Mouse (Mus musculus) adrenal gland, postnatal 25 days (tissue): ENCODE measurements at regions not wholly inside any gene's neighbourhood (a gene's known extent, or its start where the extent isn't known, plus 50 kb on each side); places are given as distances from the start of the nearest gene placed in this dataset.

Experiments used
- DNase-seq: peaks from one replicate; pipeline ENCODE4 v3.0.0; 2021; ENCODE audit warnings: mixed read lengths

DNA sequence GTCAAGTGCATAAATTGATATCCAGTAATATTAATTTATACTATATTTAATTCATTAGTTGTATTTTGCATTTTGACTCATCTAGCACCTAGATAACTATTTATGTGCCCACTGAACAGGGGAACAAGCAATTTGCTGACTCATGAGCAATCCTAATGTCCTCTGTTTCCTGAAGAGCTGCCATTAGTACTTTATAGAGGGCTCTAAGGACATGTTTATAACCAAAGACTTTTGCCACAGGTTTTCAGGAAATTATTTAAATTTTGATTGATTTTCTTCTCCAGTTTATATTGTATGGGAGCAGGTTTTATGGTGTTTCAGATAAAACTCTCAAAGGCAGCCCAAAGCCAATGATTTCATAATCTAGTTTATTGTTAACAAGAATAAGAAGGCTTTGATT, 1018.4 kb downstream of the Car8 start:
- DNase-seq = no peak

GRCm38 (mm10) chr4:7215048-7216030, 1023.5 kb downstream of the Car8 start:
- no peak for DNase-seq

- DNase-seq = no peak
Measured at GRCm38 (mm10) chr4:7206987-7207386, 1031.9 kb downstream of the Car8 start.

- no peak for DNase-seq
Measured at GRCm38 (mm10) chr4:7201816-7202215, 1037.0 kb downstream of the Car8 start.

GRCm38 (mm10) chr4:7199941-7200340, 1038.9 kb downstream of the Car8 start:
- no peak for DNase-seq

GRCm38 (mm10) chr4:7199052-7199451, 1039.8 kb downstream of the Car8 start:
- DNase-seq = no peak

DNA sequence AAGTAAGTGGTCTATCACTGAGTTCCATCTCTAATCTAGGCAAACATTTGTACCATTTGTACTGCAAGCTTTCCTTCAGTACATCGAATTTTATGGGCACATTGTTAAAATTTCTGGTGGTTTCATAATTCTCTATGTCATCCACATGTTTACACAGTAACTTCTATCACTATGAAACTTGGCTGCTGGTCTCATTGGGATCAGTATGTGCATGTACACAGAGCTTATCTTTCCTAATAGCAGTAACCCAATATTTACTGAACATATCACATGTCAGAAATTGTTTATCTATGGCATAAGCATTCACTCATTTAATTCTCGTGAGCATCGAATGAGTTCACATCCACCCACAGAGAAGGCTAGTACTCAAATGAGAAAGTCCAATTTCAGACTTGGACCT, 1042.3 kb downstream of the Car8 start:
- DNase-seq = no peak

DNA sequence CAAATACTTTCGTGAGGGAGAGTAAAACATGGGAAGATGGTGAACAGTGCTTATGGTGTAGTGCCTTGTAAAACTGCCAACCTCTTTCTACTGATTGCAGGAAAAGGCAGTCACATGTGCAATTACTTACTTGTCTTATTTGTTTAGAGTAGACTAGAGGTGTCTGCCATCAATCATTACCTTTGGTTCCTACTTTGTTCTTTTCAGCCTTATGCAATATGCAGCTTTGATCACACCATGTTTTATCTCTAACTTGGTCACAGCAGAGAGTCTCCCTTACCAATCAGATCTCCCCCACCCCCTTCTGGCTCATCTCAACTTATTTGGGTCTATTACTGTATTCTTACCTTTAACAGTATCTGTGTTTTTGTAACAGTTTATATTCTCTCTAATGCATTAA, 1043.2 kb downstream of the Car8 start:
- DNase-seq = no peak

DNA sequence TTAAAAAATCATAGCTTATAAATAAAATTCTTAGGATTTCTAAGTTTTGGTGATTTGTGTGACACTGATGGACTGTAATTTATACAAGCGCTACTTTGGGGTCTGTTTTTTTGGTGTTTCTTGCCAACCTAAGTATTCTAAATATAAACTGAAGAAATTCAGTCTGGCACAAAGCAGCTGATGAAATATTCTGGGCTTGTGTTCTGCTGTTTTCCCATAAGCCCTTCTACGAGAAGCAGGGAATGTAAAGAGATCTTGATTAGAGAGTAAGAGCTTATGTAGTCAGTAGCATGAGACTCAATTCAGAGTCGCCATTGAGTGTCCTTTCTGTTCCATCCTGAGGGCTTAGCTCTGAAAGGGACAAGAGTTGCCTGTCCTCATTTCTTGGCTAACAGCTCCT, 1046.9 kb downstream of the Car8 start:
- no peak for DNase-seq

GRCm38 (mm10) chr4:7191228-7191627, 1047.6 kb downstream of the Car8 start:
- DNase-seq = no peak

GRCm38 (mm10) chr4:7175030-7175429, 1063.8 kb downstream of the Car8 start:
- DNase-seq = no peak

GRCm38 (mm10) chr4:7172528-7173306, 1066.1 kb downstream of the Car8 start:
- no peak for DNase-seq

DNA sequence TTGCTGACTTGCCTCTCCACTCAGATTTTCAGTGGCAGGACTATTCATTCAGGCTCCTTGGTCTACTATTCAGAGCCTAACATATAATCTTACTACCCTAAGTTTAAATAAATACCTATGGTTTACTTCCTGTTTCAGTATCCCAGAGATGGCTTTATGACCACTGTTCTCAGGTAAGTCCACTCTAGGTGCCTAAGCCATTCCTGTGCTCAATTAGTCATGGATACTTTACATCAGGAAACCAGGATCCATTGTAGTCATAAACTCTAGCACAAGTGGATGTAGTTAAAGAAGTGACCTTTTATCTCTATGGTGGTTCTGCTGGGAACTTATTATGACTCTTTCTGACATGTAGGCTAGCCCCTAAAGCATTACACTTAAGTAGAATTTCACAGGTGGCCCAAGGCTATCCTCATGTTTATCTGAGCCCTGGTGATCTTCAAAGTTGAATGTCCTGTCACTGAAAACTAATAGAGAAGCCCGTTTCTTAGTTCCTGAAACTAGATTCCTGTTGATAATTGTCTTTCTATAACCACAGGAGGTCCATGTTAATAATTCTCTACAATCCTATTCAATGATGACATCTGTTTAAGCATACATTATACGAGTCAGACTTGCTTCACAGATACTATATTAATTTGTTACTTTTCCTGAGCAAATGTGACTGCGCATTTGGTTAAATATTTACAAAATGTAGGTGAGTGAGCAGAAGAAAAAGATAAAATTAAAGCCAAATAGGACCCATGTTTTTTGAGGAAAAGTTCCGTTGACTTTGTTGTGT, 1067.0 kb downstream of the Car8 start:
- no peak for DNase-seq

GRCm38 (mm10) chr4:7161411-7161810, 1077.4 kb downstream of the Car8 start:
- DNase-seq = no peak

- DNase-seq = no peak
Measured at GRCm38 (mm10) chr4:7157883-7158282, 1081.0 kb downstream of the Car8 start.

GRCm38 (mm10) chr4:7154256-7154655, 1084.6 kb downstream of the Car8 start:
- no peak for DNase-seq

GRCm38 (mm10) chr4:7153835-7154234, 1085.0 kb downstream of the Car8 start:
- DNase-seq = no peak

DNA sequence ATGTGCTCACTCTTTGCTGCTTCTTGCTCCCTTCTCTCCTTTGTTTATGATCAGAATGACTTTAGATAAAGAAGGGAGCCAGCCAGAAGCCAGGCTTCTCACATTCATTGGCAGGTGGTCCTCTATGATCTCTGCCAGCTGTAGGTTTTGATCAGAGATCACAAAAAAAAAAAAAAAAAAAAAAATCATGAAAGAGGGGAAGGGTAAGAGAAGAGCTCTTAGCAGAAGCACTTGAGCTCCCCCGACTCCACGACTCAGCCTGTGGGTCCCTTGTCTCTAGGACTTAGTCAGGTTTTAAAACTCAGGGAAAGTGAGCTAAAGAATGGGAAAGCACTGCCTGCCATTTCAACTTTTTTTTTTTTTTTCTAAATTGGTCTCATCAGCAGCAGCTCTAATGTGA, 1093.1 kb downstream of the Car8 start:
- no peak for DNase-seq

- no peak for DNase-seq
Measured at GRCm38 (mm10) chr4:7144215-7144614, 1094.6 kb downstream of the Car8 start.

GRCm38 (mm10) chr4:7143676-7144075, 1095.2 kb downstream of the Car8 start:
- no peak for DNase-seq

DNA sequence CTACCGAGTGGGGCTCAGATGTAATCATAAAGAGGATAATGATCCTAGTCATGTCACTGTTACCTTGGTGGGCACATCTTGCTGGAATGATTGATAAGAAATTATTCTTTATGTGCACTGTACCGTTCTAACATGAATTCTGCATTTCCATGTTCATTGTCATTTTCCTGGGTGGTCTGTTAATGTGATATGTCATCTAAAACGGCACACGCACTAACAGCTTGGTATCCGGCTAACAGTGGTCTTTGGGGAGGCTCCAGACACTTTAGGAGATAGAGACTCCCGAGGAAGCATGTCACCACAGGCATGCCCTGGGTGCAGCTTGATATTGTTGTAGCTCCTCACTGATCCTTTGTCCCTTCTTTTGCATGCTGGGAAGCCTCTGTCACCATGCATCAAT, 1096.1 kb downstream of the Car8 start:
- no peak for DNase-seq

DNA sequence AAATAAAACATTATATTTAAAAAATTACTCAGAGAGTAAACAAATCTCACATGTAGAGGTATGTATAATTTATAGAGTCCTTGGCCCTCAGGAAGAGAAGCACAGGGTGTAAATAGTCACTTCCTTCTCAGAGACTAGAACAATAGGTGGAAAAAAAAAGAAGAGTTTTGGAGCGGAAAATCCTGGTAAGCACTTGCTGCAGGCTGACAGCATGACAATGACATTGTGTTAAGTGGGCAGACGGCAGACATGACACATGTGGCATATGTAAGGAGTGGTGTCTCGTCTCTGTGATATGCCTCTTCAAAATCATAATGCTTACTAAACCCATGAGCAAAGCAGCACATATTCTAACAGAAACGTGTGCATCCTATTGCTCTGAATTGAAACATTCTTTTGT, 1126.7 kb downstream of the Car8 start:
- no peak for DNase-seq

DNA sequence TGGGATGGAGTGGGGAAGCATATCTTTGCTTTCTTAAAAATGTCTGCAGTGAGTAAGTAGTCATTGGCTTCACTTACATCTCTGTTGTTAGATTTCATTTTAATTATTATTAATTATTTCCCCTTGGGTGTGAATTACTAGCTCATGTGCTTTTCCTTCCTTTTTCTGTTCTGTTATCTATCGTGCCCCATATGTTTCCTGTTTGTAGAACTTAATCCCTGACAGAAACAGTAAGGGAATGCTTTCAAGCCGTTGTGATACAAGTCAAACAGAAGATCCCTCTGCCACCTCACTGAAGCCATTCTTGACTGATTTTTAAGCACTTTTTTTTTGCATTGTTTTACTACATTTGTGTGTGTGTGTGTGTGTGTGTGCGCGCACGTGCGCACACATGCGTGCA, 1145.9 kb downstream of the Car8 start:
- no peak for DNase-seq
